Mouse (Mus musculus): ENCODE data around the gene Taf1c. TPM values are rescaled to one million over a fixed set of nuclear protein-coding genes. Genes with fewer than 3 reads are reported as not detected.
A peak's percentile ranks its signal among the peaks of the same experiment; 100 is the strongest.

Gene Taf1c
- polyA plus RNA-seq, 1 experiment from 2014 or later: 11.3 TPM

DNA sequence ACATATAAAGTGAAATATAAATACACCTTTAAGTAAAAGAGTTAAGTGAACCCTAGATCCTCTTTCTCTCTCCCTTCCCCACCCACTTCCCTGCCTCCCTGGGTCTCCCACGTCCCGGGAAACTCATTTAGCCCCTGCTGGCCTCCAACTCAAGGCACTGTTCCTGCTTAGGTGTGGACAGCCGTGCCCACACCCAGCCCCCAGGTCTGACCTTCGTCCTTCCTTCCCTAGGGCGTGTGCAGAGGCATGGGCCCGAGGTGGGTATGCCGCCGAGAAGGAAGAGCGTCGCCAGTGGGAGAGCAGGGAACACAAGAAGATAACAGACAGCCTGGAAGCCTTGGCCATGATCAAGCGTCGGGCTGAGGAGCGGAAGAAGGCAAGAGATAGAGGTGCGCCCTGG lies 14.7 kb downstream of the Taf1c start:
- H3K36me3 ChIP-seq (ENCODE audit: control insufficient read depth, insufficient read depth, low read length): no peaks in the 10 kb centered on the region
- H3K9me3 ChIP-seq (replicated peaks; ENCODE audit: control insufficient read depth, low read length): no peaks in the 10 kb centered on the region
- no peak overlapping the region for H3K4me2 ChIP-seq (ENCODE audit: low read depth, low read length)
- peaks cover 3% of the 10 kb centered on the region; the same call in 1 of the 2 replicates for H3K4me1 ChIP-seq (ENCODE audit: control insufficient read depth, insufficient read depth, low read length)
- no peaks in the 10 kb centered on the region for H3K27me3 ChIP-seq (ENCODE audit: control insufficient read depth, insufficient read depth, low read length)
- WGBS: 67% methylated on average over 14 of the region's 14 CpGs
- peak; percentile 38; the same call in 1 of the 2 replicates for ATAC-seq (ENCODE audit: insufficient read depth, low FRiP score)
- H3K9ac ChIP-seq (ENCODE audit: low read length): no peak overlapping the region
- H3K4me3 ChIP-seq (replicated peaks; ENCODE audit: low read length): no peak overlapping the region
- H3K27ac ChIP-seq (ENCODE audit: low read length): no peak overlapping the region

DNA sequence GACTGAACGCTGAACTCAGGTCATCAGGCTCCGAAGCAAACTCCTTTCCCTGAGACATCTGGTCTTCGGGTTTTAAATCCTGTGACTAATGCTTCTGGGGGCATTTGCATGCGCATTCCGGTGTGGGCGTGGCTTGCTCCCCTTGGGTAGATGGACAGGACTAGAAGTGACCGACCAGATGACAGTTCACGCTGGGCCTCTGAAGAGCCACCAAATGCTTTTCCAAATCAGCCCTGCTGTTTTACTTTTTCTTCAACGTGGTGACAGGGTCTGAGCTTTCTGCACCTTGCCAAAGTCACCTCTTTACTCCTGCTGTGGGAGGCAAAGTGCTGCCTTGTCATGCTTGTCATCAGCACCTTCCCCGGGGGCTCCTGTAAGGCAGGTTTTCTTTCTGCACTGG lies 16.2 kb downstream of the Taf1c start:
- WGBS: 26% methylated on average over 10 of the region's 10 CpGs
- Histone ChIP-seq H3K27ac (ENCODE audit: low read length) (no peak overlapping the region), H3K27me3 (ENCODE audit: control insufficient read depth, insufficient read depth, low read length) (no peaks in the 10 kb centered on the region), H3K4me1 (ENCODE audit: control insufficient read depth, insufficient read depth, low read length) (peaks cover 3% of the 10 kb centered on the region; the same call in 1 of the 2 replicates), H3K9ac (ENCODE audit: low read length) (no peak overlapping the region), H3K4me2 (ENCODE audit: low read depth, low read length) (no peak overlapping the region), H3K4me3 (replicated peaks; ENCODE audit: low read length) (no peak overlapping the region), H3K9me3 (replicated peaks; ENCODE audit: control insufficient read depth, low read length) (no peaks in the 10 kb centered on the region), H3K36me3 (ENCODE audit: control insufficient read depth, insufficient read depth, low read length) (no peaks in the 10 kb centered on the region)
- no peak for ATAC-seq (ENCODE audit: insufficient read depth, low FRiP score)

DNA sequence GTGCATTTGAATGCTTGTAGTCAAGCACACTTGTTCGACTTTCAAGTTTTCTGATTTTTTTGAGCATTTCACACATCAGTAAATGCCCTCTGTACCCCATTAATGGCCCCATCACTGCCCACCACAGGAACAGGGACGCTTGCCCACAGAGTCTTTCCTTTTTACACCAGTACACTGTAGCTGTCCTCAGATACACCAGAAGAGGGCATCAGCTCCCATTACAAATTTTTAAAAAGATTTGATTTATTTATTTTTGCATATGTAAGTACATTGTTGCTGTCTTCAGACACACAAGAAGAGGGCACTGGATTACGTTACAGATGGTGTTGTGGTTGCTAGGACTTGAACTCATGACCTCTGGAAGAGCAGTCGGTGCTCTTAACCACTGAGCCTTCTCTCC lies 16.7 kb downstream of the Taf1c start:
- ATAC-seq (ENCODE audit: insufficient read depth, low FRiP score): no peak
- Histone ChIP-seq H3K4me3 (replicated peaks; ENCODE audit: low read length) (no peak overlapping the region), H3K9me3 (replicated peaks; ENCODE audit: control insufficient read depth, low read length) (no peaks in the 10 kb centered on the region), H3K4me1 (ENCODE audit: control insufficient read depth, insufficient read depth, low read length) (peaks cover 3% of the 10 kb centered on the region; the same call in 1 of the 2 replicates), H3K27ac (ENCODE audit: low read length) (no peak overlapping the region), H3K27me3 (ENCODE audit: control insufficient read depth, insufficient read depth, low read length) (no peaks in the 10 kb centered on the region), H3K4me2 (ENCODE audit: low read depth, low read length) (no peak overlapping the region), H3K9ac (ENCODE audit: low read length) (no peak overlapping the region), H3K36me3 (ENCODE audit: control insufficient read depth, insufficient read depth, low read length) (no peaks in the 10 kb centered on the region)
- WGBS: 66% methylated on average over 4 of the region's 4 CpGs

DNA sequence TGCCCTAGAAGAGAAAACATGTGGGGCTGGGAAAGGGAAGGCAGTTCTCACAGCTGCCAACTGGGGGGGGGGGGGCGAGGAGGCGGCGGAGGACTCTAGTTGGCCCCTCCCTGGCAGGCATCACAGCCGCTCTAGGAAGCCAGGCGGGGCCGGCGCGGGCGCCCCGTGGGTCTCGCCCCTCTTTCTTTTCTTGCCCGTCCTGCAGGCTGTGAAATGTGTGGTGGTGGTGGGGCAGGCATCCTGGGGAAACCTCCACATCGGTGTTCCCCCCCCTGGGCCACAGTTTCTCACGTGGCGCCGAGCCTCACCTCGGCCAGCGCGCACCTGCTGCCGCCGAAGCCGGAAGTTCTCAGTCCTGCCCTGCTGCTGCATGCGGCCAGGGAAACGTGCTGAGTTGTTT lies 19.1 kb downstream of the Taf1c start:
- peak overlapping the region; percentile 72 for H3K4me2 ChIP-seq (ENCODE audit: low read depth, low read length)
- H3K9ac ChIP-seq (ENCODE audit: low read length): peak overlapping the region; percentile 70
- WGBS: 9% methylated on average over 15 of the region's 24 CpGs
- ATAC-seq (ENCODE audit: insufficient read depth, low FRiP score): peak; percentile 71
- H3K4me1 ChIP-seq (ENCODE audit: control insufficient read depth, insufficient read depth, low read length): peaks cover 3% of the 10 kb centered on the region; the same call in 1 of the 2 replicates
- no peaks in the 10 kb centered on the region for H3K36me3 ChIP-seq (ENCODE audit: control insufficient read depth, insufficient read depth, low read length)
- H3K27me3 ChIP-seq (ENCODE audit: control insufficient read depth, insufficient read depth, low read length): no peaks in the 10 kb centered on the region
- H3K4me3 ChIP-seq (replicated peaks; ENCODE audit: low read length): peak overlapping the region; percentile 44
- H3K27ac ChIP-seq (ENCODE audit: low read length): peak overlapping the region; percentile 23; the same call in 1 of the 2 replicates
- no peaks in the 10 kb centered on the region for H3K9me3 ChIP-seq (replicated peaks; ENCODE audit: control insufficient read depth, low read length)

DNA sequence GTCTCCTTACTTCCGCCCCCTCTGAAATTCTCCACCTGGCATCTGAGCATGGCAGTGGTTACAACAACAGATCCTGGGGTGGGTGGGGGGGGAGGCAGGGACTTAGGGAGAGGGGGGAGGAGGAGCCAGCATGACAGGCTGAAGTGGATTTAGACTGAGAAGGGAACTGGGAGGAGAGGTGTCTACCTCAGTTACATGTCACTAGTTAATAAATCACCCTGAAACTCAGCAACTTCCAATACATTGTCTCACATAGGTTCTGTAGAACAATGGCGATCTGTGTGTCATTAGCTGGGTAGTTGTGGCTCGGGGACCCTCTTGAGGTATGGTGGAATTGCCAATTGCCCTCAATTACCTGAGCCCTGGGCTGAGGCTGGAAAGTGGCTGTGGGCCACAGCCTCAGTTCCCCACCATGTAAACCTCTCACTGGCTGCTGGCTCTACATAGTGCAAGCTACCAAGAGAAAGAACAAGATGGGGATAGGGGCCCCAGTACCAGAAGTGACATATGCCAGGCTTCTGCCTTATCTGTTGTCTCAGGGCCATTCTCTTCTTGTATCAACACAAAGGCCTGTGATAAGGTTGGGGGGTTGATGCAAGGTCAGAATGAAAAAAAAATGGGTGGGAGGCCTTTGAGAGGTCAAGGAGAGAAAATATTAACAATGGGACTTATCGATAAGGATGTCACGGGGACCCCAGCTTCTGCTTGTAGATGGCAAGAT lies 24.4 kb downstream of the Taf1c start:
- no peak overlapping the region for H3K9ac ChIP-seq (ENCODE audit: low read length)
- no peak overlapping the region for H3K27ac ChIP-seq (ENCODE audit: low read length)
- no peak overlapping the region for H3K4me2 ChIP-seq (ENCODE audit: low read depth, low read length)
- no peaks in the 10 kb centered on the region for H3K27me3 ChIP-seq (ENCODE audit: control insufficient read depth, insufficient read depth, low read length)
- H3K4me1 ChIP-seq (ENCODE audit: control insufficient read depth, insufficient read depth, low read length): 0 out of 2 replicates have a peak, but pooled peaks cover under 1% of the 10 kb centered on the region
- ATAC-seq (ENCODE audit: insufficient read depth, low FRiP score): no peak
- no peak overlapping the region for H3K4me3 ChIP-seq (replicated peaks; ENCODE audit: low read length)
- 64% methylated on average over 5 of the region's 5 CpGs for WGBS
- H3K36me3 ChIP-seq (ENCODE audit: control insufficient read depth, insufficient read depth, low read length): no peaks in the 10 kb centered on the region
- no peaks in the 10 kb centered on the region for H3K9me3 ChIP-seq (replicated peaks; ENCODE audit: control insufficient read depth, low read length)

DNA sequence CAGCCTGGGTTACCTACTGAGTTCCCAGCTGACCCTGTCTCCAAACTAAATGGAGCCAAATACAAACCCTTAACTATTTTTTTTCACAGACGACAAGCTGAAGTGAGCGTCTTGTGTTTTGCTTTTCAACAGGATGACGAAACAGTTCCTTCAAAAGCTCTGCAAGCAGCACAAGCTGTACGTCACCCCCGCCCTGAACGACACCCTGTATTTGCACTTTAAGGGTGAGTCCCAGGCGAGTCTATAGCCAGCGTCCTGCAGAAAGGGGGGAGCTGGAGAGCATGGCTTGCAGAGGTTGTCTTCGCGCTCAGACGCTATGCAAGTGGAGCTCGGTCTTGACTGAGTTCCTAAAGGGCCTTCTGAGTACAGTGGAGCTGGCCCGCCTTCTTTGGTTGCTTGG lies 25.9 kb downstream of the Taf1c start:
- no peak overlapping the region for H3K9ac ChIP-seq (ENCODE audit: low read length)
- WGBS: 37% methylated on average over 13 of the region's 13 CpGs
- no peak overlapping the region for H3K27ac ChIP-seq (ENCODE audit: low read length)

DNA sequence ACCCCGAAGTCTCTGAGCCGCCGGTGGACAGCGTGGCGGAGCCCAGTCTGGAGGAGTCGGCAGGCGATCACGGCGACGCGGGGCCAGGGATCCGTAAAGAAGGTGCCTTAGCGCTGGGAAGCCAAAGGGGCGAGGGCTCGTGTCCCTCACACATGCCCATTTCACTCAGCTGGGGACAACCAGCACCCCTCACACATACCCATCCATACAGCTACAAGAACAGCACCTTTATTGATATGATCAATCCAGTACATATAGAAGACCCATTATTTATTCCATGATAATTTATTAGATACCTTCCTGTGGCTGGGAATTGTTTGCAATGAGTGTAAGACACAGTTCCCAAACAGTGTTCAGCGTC lies 29.7 kb downstream of the Taf1c start:
- Histone ChIP-seq H3K27me3 (ENCODE audit: control insufficient read depth, insufficient read depth, low read length) (no peaks in the 10 kb centered on the region), H3K4me3 (replicated peaks; ENCODE audit: low read length) (peak overlapping the region; percentile 75), H3K4me1 (ENCODE audit: control insufficient read depth, insufficient read depth, low read length) (peaks cover 15% of the 10 kb centered on the region), H3K4me2 (ENCODE audit: low read depth, low read length) (peak overlapping the region; percentile 89), H3K9ac (ENCODE audit: low read length) (peak overlapping the region; percentile 81), H3K36me3 (ENCODE audit: control insufficient read depth, insufficient read depth, low read length) (no peaks in the 10 kb centered on the region), H3K9me3 (replicated peaks; ENCODE audit: control insufficient read depth, low read length) (no peaks in the 10 kb centered on the region), H3K27ac (ENCODE audit: low read length) (no peak overlapping the region)
- 2% methylated on average over 16 of the region's 16 CpGs for WGBS
- ATAC-seq (ENCODE audit: insufficient read depth, low FRiP score): no peak

More for the DNA sequence above, 25.9 kb downstream of the Taf1c start:
- no peak overlapping the region; the same call in 1 of the 2 replicates for H3K4me2 ChIP-seq (ENCODE audit: low read depth, low read length)
- peaks cover 10% of the 10 kb centered on the region for H3K4me1 ChIP-seq (ENCODE audit: control insufficient read depth, insufficient read depth, low read length)
- no peak for ATAC-seq (ENCODE audit: insufficient read depth, low FRiP score)
- no peaks in the 10 kb centered on the region for H3K9me3 ChIP-seq (replicated peaks; ENCODE audit: control insufficient read depth, low read length)
- no peaks in the 10 kb centered on the region for H3K27me3 ChIP-seq (ENCODE audit: control insufficient read depth, insufficient read depth, low read length)
- no peak overlapping the region for H3K4me3 ChIP-seq (replicated peaks; ENCODE audit: low read length)
- H3K36me3 ChIP-seq (ENCODE audit: control insufficient read depth, insufficient read depth, low read length): no peaks in the 10 kb centered on the region

DNA sequence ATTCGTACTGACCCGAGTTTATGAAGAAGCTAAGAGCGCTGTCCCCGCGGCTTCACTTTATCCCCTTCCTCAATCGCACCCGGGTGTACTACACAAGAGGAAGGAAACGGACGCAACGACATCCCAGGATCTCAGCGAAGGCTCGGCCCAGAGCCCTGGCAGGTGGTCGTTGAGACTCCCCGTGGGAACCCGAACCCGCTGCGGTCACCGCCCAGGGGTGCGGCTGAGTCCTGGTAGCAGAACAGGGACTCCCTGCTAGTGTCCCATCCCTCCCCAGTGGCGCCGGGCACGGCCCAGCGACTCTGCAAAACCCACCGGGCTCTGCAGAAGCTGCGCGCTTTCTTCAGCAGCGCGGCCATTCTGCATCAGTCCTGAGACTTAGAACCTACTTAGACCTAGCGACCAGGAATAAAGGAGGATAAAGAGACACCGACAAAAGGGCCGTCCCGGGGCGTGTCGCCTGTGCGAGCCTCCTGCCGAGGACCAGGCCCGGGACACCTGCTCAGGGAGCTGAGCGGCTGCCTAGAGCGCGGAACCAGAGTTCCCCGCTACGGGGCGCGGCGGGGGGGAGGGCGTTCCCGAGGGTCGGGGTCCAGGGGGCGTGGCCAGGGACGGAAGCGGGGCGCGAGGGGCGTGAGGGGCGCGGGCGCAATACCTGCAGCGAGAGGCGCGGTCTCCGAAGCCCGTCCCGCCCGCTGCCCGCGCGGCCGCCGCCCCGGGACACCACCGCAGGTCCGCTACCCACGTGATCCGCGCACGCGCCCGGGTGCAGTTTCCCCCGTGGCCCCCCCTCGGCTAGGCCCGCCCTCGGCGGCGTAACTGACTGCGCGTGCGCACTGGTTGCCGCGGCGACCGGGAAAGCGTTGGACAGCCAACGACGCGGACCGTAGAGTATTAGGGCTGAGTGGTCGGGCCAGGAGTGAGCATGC lies 30.3 kb downstream of the Taf1c start, which contains the start of the genes Hsdl1 and Dnaaf1:
Gene Hsdl1 (minus strand): TSS at position 747 of the 929 bp plus-strand sequence.
Gene Dnaaf1 (plus strand): TSS at position 799 of the 929 bp plus-strand sequence.
- H3K27me3 ChIP-seq (ENCODE audit: control insufficient read depth, insufficient read depth, low read length): no peaks in the 10 kb centered on the region
- WGBS: under 1% methylated on average over 86 of the region's 97 CpGs
- no peaks in the 10 kb centered on the region for H3K9me3 ChIP-seq (replicated peaks; ENCODE audit: control insufficient read depth, low read length)
- peak; percentile 89 for ATAC-seq (ENCODE audit: insufficient read depth, low FRiP score)
- peak within 1 kb of the TSS; percentile 75 for H3K4me3 ChIP-seq (replicated peaks; ENCODE audit: low read length)
- H3K36me3 ChIP-seq (ENCODE audit: control insufficient read depth, insufficient read depth, low read length): no peaks in the 10 kb centered on the region
- H3K4me2 ChIP-seq (ENCODE audit: low read depth, low read length): peak within 1 kb of the TSS; percentile 89
- peak within 1 kb of the TSS; percentile 9; the same call in 1 of the 2 replicates for H3K27ac ChIP-seq (ENCODE audit: low read length)
- peaks cover 15% of the 10 kb centered on the region for H3K4me1 ChIP-seq (ENCODE audit: control insufficient read depth, insufficient read depth, low read length)
- peak within 1 kb of the TSS; percentile 81 for H3K9ac ChIP-seq (ENCODE audit: low read length)

DNA sequence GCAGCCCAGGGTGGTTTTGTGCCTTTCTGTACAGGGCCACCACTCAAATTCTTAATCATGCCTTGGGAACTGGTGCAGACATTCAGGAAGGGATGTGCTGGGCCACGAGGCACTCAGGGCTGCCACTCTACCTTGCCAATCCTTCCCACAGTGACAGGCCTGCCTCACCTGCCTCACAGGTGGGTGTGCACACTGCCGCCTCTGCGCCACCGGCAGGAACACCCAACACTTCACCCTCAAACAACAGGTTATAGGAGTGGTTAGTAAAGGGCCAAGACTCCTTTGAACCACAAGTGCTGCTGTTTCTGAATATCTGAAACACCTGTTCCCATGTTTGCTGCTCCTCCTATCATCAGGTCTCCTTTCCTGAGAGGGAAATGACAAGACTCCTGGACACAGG lies 32.6 kb downstream of the Taf1c start:
- Histone ChIP-seq H3K9me3 (replicated peaks; ENCODE audit: control insufficient read depth, low read length) (no peaks in the 10 kb centered on the region), H3K4me2 (ENCODE audit: low read depth, low read length) (no peak overlapping the region), H3K27me3 (ENCODE audit: control insufficient read depth, insufficient read depth, low read length) (no peaks in the 10 kb centered on the region), H3K4me3 (replicated peaks; ENCODE audit: low read length) (no peak overlapping the region), H3K9ac (ENCODE audit: low read length) (no peak overlapping the region), H3K4me1 (ENCODE audit: control insufficient read depth, insufficient read depth, low read length) (peaks cover 15% of the 10 kb centered on the region), H3K27ac (ENCODE audit: low read length) (peak overlapping the region; percentile 38; the same call in 1 of the 2 replicates), H3K36me3 (ENCODE audit: control insufficient read depth, insufficient read depth, low read length) (no peaks in the 10 kb centered on the region)
- WGBS: 73% methylated on average over 4 of the region's 4 CpGs
- ATAC-seq (ENCODE audit: insufficient read depth, low FRiP score): no peak

Data from stomach, embryonic 16.5 days (tissue).